Mouse (Mus musculus): ENCODE results near the gene Mrpl24. TPM values are rescaled to one million over a fixed set of nuclear protein-coding genes. Genes with fewer than 3 reads are reported as not detected.

Mrpl24 gene
- total and polyA plus RNA-seq, 2 experiments from 2014 or later = 39.7 to 41.7 TPM

- H3K27ac ChIP-seq (ENCODE audit: low read depth, low read length) = no peak overlapping the region
- 0 out of 2 replicates have a peak overlapping the region, but pooled peaks have one; percentile 13 for H3K9ac ChIP-seq (replicated peaks; ENCODE audit: low read length, poor library complexity, severe bottlenecking)
- H3K9me3 ChIP-seq (ENCODE audit: low read length) = no peaks in the 10 kb centered on the region
- TF ChIP-seq CTCF (IDR thresholded peaks at IDR 0.05) = no peak
- H3K27me3 ChIP-seq (ENCODE audit: insufficient read depth, low read length) = 0 out of 2 replicates have a peak, but pooled peaks cover 4% of the 10 kb centered on the region
- peaks cover 14% of the 10 kb centered on the region for H3K4me1 ChIP-seq (ENCODE audit: insufficient read depth, low read length)
- H3K4me3 ChIP-seq (ENCODE audit: low read depth, low read length) = peak overlapping the region; percentile 26
- 7% methylated on average over 26 of the region's 26 CpGs for WGBS
- peaks cover 4% of the 10 kb centered on the region; the same call in 1 of the 2 replicates for H3K36me3 ChIP-seq (ENCODE audit: insufficient read depth, low read length)
- peak overlapping the region; percentile 64 for H3K4me2 ChIP-seq (ENCODE audit: low read depth, low read length, poor library complexity, severe bottlenecking)
- no peak for ATAC-seq (ENCODE audit: low FRiP score)
- no peak for DNase-seq (ENCODE audit: low spot score)
Measured at GRCm38 (mm10) chr3:87947056-87947810, 27.9 kb downstream of the Mrpl24 start.

GRCm38 (mm10) chr3:87947811-87948199, 28.5 kb downstream of the Mrpl24 start:
- Histone ChIP-seq H3K36me3 (ENCODE audit: insufficient read depth, low read length) (no peaks in the 10 kb centered on the region), H3K4me1 (ENCODE audit: insufficient read depth, low read length) (peaks cover 14% of the 10 kb centered on the region), H3K27me3 (ENCODE audit: insufficient read depth, low read length) (0 out of 2 replicates have a peak, but pooled peaks cover 4% of the 10 kb centered on the region), H3K9ac (replicated peaks; ENCODE audit: low read length, poor library complexity, severe bottlenecking) (0 out of 2 replicates have a peak overlapping the region, but pooled peaks have one; percentile 13), H3K9me3 (ENCODE audit: low read length) (no peaks in the 10 kb centered on the region), H3K27ac (ENCODE audit: low read depth, low read length) (no peak overlapping the region), H3K4me2 (ENCODE audit: low read depth, low read length, poor library complexity, severe bottlenecking) (peak overlapping the region; percentile 64), H3K4me3 (ENCODE audit: low read depth, low read length) (peak overlapping the region; percentile 26)
- ATAC-seq (ENCODE audit: low FRiP score) (no peak), DNase-seq (ENCODE audit: low spot score) (no peak)
- no peak for TF ChIP-seq CTCF (IDR thresholded peaks at IDR 0.05)
- WGBS = 0% methylated on average over 17 of the region's 17 CpGs

- Histone ChIP-seq H3K9ac (replicated peaks; ENCODE audit: low read length, poor library complexity, severe bottlenecking) (0 out of 2 replicates have a peak within 1 kb of the TSS, but pooled peaks have one; percentile 13), H3K27me3 (ENCODE audit: insufficient read depth, low read length) (0 out of 2 replicates have a peak, but pooled peaks cover 4% of the 10 kb centered on the region), H3K4me2 (ENCODE audit: low read depth, low read length, poor library complexity, severe bottlenecking) (peak within 1 kb of the TSS; percentile 64), H3K4me3 (ENCODE audit: low read depth, low read length) (peak within 1 kb of the TSS; percentile 26), H3K9me3 (ENCODE audit: low read length) (no peaks in the 10 kb centered on the region), H3K27ac (ENCODE audit: low read depth, low read length) (no peak within 1 kb of the TSS), H3K4me1 (ENCODE audit: insufficient read depth, low read length) (peaks cover 14% of the 10 kb centered on the region), H3K36me3 (ENCODE audit: insufficient read depth, low read length) (no peaks in the 10 kb centered on the region)
- ATAC-seq (ENCODE audit: low FRiP score) (no peak), DNase-seq (ENCODE audit: low spot score) (no peak)
- 6% methylated on average over 33 of the region's 35 CpGs for WGBS
- no peak for TF ChIP-seq CTCF (IDR thresholded peaks at IDR 0.05)
Measured at GRCm38 (mm10) chr3:87948378-87949265, 29.3 kb downstream of the Mrpl24 start, which contains the start of gene Crabp2. TSS of gene Crabp2 (plus strand) at chr3:87948666.

- Histone ChIP-seq H3K27me3 (ENCODE audit: insufficient read depth, low read length) (0 out of 2 replicates have a peak, but pooled peaks cover 4% of the 10 kb centered on the region), H3K4me3 (ENCODE audit: low read depth, low read length) (no peak overlapping the region), H3K9me3 (ENCODE audit: low read length) (no peaks in the 10 kb centered on the region), H3K27ac (ENCODE audit: low read depth, low read length) (no peak overlapping the region), H3K4me2 (ENCODE audit: low read depth, low read length, poor library complexity, severe bottlenecking) (0 out of 2 replicates have a peak overlapping the region, but pooled peaks have one; percentile 64), H3K36me3 (ENCODE audit: insufficient read depth, low read length) (no peaks in the 10 kb centered on the region), H3K9ac (replicated peaks; ENCODE audit: low read length, poor library complexity, severe bottlenecking) (no peak overlapping the region), H3K4me1 (ENCODE audit: insufficient read depth, low read length) (peaks cover 14% of the 10 kb centered on the region)
- no peak for TF ChIP-seq CTCF (IDR thresholded peaks at IDR 0.05)
- no peak for DNase-seq (ENCODE audit: low spot score)
- no peak for ATAC-seq (ENCODE audit: low FRiP score)
- 27% methylated on average over 16 of the region's 16 CpGs for WGBS
Measured at GRCm38 (mm10) chr3:87949266-87949954, 30.1 kb downstream of the Mrpl24 start.

GRCm38 (mm10) chr3:87949955-87950515, 30.7 kb downstream of the Mrpl24 start:
- Histone ChIP-seq H3K4me1 (ENCODE audit: insufficient read depth, low read length) (peaks cover 14% of the 10 kb centered on the region), H3K4me2 (ENCODE audit: low read depth, low read length, poor library complexity, severe bottlenecking) (no peak overlapping the region)

More at GRCm38 (mm10) chr3:87949955-87950515, 30.7 kb downstream of the Mrpl24 start:
- H3K27ac ChIP-seq (ENCODE audit: low read depth, low read length) = no peak overlapping the region
- H3K4me3 ChIP-seq (ENCODE audit: low read depth, low read length) = no peak overlapping the region
- H3K9me3 ChIP-seq (ENCODE audit: low read length) = no peaks in the 10 kb centered on the region
- 24% methylated on average over 13 of the region's 13 CpGs for WGBS
- ATAC-seq (ENCODE audit: low FRiP score) = no peak
- no peak for TF ChIP-seq CTCF (IDR thresholded peaks at IDR 0.05)
- H3K9ac ChIP-seq (replicated peaks; ENCODE audit: low read length, poor library complexity, severe bottlenecking) = no peak overlapping the region
- no peaks in the 10 kb centered on the region for H3K36me3 ChIP-seq (ENCODE audit: insufficient read depth, low read length)
- DNase-seq (ENCODE audit: low spot score) = no peak
- H3K27me3 ChIP-seq (ENCODE audit: insufficient read depth, low read length) = 0 out of 2 replicates have a peak, but pooled peaks cover 4% of the 10 kb centered on the region
